Mouse (Mus musculus): ENCODE measurements around the gene Tspo.

Tspo gene

DNA sequence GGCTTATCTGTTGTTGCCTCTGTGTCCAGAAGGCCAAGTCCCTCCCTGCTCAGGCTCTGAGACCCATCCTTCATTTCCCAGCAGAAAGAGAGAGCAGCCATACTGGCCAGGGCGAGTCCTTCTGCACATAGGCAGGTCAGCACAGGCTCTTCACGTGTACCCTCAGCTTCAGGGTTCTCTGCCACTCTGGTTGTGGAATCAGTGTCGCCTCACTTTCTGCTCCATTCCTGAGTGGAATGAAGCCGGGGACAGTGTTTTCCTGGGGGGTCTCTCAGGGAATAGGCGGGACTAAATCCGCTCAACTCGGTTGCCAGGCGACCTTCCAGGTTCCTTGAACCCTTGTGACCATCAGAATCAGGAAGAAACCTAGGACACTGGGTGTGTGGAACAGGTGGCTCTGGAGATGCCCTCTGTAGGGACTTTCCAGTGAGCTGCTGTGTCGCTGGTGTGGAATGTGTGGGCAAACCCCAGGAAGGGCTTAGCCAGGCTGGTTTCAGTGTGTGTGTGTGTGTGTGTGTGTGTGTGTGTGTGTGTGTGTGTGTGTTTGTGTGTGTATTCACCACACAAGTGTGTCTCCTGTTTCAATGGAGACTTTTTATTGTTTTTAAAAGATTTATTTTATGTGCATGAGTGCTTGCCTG, 21.6 kb upstream of the Tspo start:
- in situ Hi-C loops (cut with MboI, MseI) = no loop called here

DNA sequence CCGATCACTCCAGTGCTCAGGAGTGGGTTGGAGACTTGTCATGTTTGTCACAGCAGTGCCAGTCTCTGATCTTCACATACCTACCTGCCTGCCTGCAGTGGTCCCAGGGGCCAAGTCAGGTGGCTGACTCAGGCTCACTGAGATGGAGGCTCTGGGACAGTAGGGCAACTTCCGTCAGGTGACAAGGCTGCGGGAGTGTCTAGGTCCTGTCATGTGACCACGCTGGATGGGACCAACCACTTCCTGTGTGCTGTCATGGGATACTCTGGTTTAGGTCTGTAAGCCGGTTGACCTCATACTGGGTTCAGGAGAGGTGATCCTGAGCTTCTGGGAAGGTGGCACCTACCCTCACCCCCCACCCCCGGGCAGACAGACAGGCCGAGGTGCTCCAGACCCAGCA, 17.4 kb upstream of the Tspo start:
- in situ Hi-C loops (cut with MboI, MseI) = no loop called here

- in situ Hi-C loops (cut with MboI, MseI) = no loop called here
These were observed 16.2 kb upstream of the Tspo start for GRCm38 (mm10) chr15:83547144-83547543.

- in situ Hi-C loops (cut with MboI, MseI) = no loop called here
These were observed 13.3 kb upstream of the Tspo start for GRCm38 (mm10) chr15:83550137-83550536.

DNA sequence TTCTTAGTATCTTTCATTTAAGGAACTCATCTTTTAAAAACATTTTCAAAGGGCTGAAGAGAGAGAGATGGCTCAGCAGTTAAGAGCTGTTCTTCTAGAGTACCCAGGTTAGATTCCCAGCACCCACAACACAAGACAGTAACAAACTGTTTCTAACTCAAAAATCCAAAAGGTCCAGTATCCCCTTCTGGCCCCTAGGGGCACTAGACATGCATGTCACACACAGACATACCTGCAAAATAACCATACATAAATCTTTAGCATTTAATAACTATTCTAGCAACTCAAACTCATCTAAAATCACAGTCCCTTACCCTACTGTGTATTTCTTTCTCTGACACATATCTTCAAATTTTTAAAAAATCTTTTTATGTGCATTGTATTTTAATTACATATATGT, 9.6 kb upstream of the Tspo start:
- in situ Hi-C loops (cut with MboI, MseI) = no loop called here

DNA sequence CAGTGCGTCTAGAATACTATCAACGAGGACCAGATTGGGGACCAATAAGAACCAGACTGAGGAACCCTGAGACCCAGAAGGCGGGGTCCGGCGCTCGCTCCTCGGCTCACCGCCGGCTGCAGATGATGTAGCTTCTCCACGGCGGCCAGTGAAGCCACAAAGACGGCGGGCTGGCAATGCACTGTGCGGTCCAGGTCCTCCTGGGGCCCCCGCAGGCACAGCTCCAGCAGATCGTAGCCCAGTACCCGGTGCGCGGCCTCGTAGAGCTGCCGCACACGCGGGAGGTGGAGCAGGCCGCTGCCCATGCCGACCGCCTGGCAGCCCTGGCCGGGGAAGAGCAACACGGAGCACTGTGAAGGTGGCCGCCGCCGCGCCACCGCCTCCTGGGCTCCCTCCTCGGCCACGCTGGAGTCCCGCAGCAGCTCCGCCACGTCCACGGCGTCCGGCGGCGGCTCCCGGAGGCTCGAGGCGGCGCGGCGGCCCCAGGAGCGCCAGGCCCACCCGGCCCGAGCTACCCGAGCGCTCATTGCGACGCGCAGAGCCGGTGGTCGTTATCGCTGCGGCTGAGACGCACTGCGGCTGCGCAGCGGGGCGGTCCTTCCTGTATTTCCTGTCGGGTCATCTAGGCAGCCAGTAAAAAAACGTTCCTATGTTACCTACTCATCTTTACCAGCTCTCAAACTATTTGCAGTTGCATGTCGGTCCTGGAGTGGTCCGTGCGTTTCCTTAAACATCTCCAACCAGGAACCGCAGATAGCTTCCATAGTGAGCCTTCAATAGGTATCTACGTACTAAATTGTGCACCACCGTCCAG, 8.0 kb upstream of the Tspo start:
- in situ Hi-C loops (cut with MboI, MseI) = no loop called here

DNA sequence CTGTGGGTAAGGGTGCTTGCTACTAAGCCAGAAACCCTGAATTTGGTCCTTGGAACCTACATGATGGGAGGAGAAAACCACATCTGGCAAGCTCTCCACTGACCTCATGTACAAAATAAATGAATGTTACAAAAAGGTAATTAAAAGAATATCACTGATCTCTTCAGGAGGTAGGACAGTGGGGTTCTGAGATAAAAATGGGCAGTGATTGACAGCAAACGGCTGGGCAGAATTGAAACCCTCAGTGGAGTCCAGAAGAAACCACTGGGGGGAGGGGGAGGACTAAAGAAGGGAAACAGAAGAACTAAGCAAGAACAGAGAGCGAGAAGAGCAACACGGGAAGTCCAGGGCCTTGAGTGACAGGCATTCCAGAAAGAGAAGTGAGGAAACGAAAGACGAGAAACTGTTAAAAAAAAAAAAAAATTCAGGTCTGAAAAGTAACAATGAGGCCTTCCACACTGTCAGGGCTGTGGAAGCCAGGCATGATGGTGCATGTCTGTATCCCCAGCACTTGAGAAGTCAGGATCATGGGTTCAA, 2.4 kb upstream of the Tspo start:
- in situ Hi-C loops (cut with MboI, MseI) = no loop called here

GRCm38 (mm10) chr15:83562626-83563270, 644 bp upstream of the Tspo start:
- in situ Hi-C loops (cut with MboI, MseI) = no loop called here

DNA sequence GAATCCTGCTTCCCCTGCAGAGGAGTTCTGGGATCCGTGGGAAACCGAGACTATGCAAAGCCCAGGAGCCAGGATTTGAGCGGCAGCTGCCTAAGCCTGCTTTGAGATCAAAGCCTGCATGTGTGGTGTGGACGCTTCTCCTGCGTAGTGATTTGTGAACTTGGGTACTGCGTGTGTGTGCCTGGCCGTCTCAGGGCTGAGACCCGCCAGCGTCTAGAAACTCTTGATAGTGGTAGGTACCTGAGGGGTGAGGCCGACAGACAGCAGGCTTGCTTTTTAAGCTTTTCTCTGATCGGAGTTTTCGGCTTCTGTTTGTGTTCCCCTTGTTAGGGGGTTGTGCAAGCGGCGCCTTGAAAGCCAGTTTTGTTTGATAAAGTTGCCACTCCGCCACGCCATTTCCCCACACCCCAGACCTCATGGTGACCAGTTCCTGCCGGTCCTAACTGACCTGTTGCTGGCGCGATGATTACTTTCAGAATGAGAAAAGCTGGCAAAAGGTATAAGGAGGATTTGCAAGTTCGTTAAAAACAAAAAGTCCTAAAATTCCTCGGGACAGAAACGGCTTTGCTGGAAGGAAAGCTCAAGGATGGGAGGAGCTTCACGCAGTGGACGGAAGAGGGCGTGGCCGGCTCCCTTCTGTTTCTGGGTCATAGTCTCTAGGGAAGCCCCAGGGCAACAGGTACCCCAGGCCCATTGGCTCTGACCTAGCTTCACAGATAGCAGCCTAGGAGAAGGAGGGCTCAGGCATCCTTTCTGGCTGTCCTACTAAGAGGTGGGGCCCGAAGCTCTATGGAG, 662 bp downstream of the Tspo start:
- in situ Hi-C loops (cut with MboI, MseI) = no loop called here

DNA sequence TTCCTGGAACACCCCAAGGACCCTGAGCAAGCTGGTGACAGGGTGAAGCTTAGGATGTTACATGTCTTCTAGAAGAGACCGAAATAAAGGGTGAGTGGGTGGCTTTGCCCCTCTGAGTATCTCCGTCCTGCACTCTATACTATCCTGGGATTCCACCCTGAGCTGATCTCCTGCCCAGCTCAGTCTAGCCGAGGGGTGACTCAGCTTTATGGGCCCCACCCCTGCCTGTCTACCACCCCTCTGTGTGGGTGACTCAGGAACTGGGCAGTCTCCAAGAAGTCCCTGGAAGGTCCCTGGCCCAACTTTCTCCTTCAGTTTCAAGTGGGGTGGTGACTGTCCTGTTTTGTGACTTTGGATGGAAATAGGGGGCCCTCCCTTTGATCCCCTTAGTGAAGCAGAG, 2.0 kb downstream of the Tspo start:
- in situ Hi-C loops (cut with MboI, MseI) = no loop called here

- in situ Hi-C loops (cut with MboI, MseI) = no loop called here
These were observed 2.6 kb downstream of the Tspo start for GRCm38 (mm10) chr15:83566006-83566405.

- in situ Hi-C loops (cut with MboI, MseI) = no loop called here
These were observed 4.3 kb downstream of the Tspo start for GRCm38 (mm10) chr15:83567728-83568127.

DNA sequence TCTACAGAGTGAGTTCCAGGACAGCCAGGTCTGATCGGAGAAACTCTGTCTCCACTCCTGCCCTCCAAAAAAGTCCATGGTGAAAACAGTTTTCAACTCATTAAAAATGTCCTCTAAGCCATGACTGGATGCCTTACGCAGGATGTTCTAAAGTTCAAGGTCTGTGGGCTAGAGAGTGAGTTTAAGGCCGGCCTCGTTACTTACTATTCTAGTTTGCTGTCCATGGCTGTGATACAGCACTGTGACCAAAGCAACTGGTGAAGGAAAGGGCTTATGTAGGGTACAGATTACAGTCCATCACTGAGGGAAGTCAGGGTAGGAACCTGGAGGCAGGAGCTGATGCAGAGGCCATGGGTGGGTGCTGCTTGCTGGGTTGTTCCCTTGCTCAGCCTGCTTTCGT, 5.2 kb downstream of the Tspo start:
- in situ Hi-C loops (cut with MboI, MseI) = no loop called here

- in situ Hi-C loops (cut with MboI, MseI) = no loop called here
These were observed 6.3 kb downstream of the Tspo start for GRCm38 (mm10) chr15:83569682-83570081.

- in situ Hi-C loops (cut with MboI, MseI) = no loop called here
These were observed 7.2 kb downstream of the Tspo start for GRCm38 (mm10) chr15:83570641-83571040.

DNA sequence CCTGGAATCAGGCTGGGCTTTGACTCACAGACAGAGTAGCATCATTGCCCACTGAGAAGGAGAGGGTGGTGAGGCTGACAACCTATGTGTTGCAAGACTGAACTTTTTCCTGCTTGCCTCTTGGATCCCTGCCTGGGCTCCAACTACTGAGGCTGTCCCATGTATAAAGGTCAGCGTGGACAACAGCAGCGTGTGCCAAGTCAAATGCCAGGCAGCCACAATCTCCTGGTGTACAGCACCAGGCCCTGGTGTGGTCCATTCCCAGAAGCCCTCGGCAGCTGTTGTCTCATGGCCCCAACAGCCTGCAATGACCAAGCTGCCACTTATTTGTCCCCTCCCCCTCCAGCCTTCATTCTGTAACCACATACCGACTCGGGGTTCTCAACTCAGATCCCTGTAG, 8.2 kb downstream of the Tspo start:
- in situ Hi-C loops (cut with MboI, MseI) = no loop called here

DNA sequence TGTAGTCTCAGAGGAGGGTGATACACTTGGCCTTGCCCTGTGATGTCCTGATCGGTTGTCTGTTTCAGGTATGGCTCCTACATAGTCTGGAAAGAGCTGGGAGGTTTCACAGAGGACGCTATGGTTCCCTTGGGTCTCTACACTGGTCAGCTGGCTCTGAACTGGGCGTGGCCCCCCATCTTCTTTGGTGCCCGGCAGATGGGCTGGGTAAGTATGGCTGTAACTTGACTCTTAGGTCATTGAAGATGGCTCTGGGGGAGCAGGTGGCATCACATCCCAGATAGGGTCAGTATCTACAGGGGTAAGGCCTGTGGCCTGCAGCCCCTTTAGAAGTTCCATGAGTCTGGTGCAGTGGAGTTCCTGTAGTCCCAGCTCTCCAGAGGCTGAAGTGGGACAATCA, 8.7 kb downstream of the Tspo start:
- in situ Hi-C loops (cut with MboI, MseI) = no loop called here

DNA sequence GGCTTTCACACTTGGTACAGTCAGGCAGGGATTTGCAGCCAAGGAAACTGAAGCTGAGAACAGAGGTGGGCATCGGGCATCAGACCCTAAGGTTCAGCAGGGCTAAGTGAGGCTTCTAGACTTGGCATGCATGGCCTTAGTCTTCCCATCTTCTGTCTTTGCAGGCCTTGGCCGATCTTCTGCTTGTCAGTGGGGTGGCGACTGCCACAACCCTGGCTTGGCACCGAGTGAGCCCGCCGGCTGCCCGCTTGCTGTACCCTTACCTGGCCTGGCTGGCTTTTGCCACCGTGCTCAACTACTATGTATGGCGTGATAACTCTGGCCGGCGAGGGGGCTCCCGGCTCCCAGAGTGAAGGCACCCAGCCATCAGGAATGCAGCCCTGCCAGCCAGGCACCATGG, 10.2 kb downstream of the Tspo start:
- in situ Hi-C loops (cut with MboI, MseI) = no loop called here

- in situ Hi-C loops (cut with MboI, MseI) = no loop called here
These were observed 11.4 kb downstream of the Tspo start for GRCm38 (mm10) chr15:83574731-83575351.

GRCm38 (mm10) chr15:83575543-83575942, 12.2 kb downstream of the Tspo start:
- in situ Hi-C loops (cut with MboI, MseI) = no loop called here

GRCm38 (mm10) chr15:83576651-83577050, 13.3 kb downstream of the Tspo start:
- in situ Hi-C loops (cut with MboI, MseI) = no loop called here
